ENCODE assay signal across 18 mouse cellular contexts in the genomic region with DNA sequence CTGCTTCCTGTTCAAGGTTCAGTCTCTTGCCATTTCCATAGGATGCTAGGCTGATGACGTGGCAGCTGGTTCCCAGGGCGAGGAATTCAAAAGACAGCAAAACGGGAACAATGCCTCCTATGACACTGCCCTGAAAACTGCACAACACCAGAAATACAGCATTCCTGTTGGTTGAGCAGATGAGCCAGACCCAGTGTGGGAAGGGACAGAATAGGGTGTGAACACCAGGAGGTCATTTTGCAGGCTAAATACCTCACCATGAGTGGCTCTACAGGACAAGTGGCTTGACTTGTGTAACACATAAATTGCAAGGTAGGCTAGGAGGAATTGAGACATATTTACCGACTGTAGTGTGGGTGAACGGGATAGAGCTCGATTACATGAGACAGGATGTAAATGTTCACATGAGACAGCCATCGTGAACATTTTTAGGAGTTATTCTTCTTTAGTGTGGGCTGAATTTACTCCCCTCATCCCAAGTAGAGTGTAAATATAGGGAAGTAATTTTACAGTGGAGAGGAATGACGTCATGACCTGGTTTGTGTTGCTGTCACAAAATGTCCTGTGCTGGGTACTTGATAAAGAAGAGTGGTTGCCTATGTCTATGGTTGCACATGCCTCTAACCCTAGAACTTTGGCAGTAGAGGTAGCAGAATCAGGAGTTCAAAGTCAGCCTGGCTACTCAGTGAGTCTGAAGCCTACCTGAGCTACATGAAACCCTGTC.
DNase-seq lines count a peak whose midpoint lies in the region; ATAC-seq lines count a peak whose summit lies in the region.
"Had no signal": no experiment of that assay in that cellular context is flagged by ENCODE, and none has a peak within 500 bp of the region (broad histone marks: within the 10 kb centered on the region; RNA-seq: fewer than 3 reads in every experiment).

No protein-coding gene starts in this region.

- H3K4me3 ChIP-seq in liver, embryonic 16.5 days (ENCODE audit: low read depth, low read length): no peak overlapping the region
- H3K4me3 ChIP-seq: embryonic facial prominence, embryonic 15.5 days; forebrain, embryonic 13.5 days; limb, embryonic 10.5 days; neural tube, embryonic 12.5 days had no signal

- ATAC-seq in liver, embryonic 16.5 days (ENCODE audit: low read depth): no peak
- ATAC-seq in megakaryocyte, adult 5-6 weeks (ENCODE audit: poor library complexity, severe bottlenecking): peak; percentile 35
- ATAC-seq: forebrain, embryonic 13.5 days; hindbrain, embryonic 16.5 days had no signal

- WGBS in liver, embryonic 16.5 days (ENCODE audit: insufficient replicate concordance): 69% methylated on average over 8 of the region's 8 CpGs

- H3K4me2 ChIP-seq in liver, embryonic 16.5 days (ENCODE audit: low read depth, low read length): no peak overlapping the region
- H3K4me2 ChIP-seq: embryonic facial prominence, embryonic 15.5 days; forebrain, embryonic 13.5 days; neural tube, embryonic 12.5 days had no signal

- peaks cover 40% of the 10 kb centered on the region for H3K4me1 ChIP-seq in liver, embryonic 16.5 days (ENCODE audit: control insufficient read depth, low read depth, low read length)
- H3K4me1 ChIP-seq: embryonic facial prominence, embryonic 15.5 days; forebrain, embryonic 13.5 days; limb, embryonic 10.5 days; neural tube, embryonic 12.5 days had no signal

- H3K9ac ChIP-seq in liver, embryonic 16.5 days (ENCODE audit: low read depth, low read length): no peak overlapping the region
- H3K9ac ChIP-seq: embryonic facial prominence, embryonic 15.5 days; forebrain, embryonic 13.5 days; neural tube, embryonic 12.5 days had no signal

- no peaks in the 10 kb centered on the region for H3K36me3 ChIP-seq in liver, embryonic 16.5 days (ENCODE audit: control insufficient read depth, insufficient read depth)
- H3K36me3 ChIP-seq: embryonic facial prominence, embryonic 15.5 days; limb, embryonic 10.5 days; neural tube, embryonic 12.5 days had no signal

- DNase-seq in adrenal gland, postnatal 14 days: peak; percentile 0
- DNase-seq in adrenal gland, adult 2 months: no peak
- peak; percentile 48 for DNase-seq in NIH3T3 (ENCODE audit: low read depth)
- no peak for DNase-seq in kidney, adult 8-10 months
- DNase-seq in right cerebral cortex, postnatal 4 days: no peak
- DNase-seq in gastrocnemius, adult 18-20 months (ENCODE audit: low spot score): no peak
- DNase-seq: cerebellum, adult 2 months; kidney, adult 18-20 months; kidney, postnatal 25 days; thymus, adult 2 months had no signal

- H3K27ac ChIP-seq in liver, embryonic 16.5 days (ENCODE audit: low read length): peak overlapping the region; percentile 6; the same call in 1 of the 2 replicates
- H3K27ac ChIP-seq: embryonic facial prominence, embryonic 15.5 days; forebrain, embryonic 13.5 days; limb, embryonic 10.5 days; neural tube, embryonic 12.5 days had no signal

- H3K27me3 ChIP-seq in liver, embryonic 16.5 days (ENCODE audit: control insufficient read depth, insufficient read depth, low read depth, low read length): no peaks in the 10 kb centered on the region
- H3K27me3 ChIP-seq: CH12.LX; embryonic facial prominence, embryonic 15.5 days; forebrain, embryonic 13.5 days; neural tube, embryonic 12.5 days had no signal

- no peaks in the 10 kb centered on the region for H3K9me3 ChIP-seq in liver, embryonic 16.5 days (replicated peaks; ENCODE audit: control insufficient read depth, low read length)
- H3K9me3 ChIP-seq: embryonic facial prominence, embryonic 15.5 days; forebrain, embryonic 13.5 days; limb, embryonic 10.5 days; neural tube, embryonic 12.5 days had no signal

Comparison
In these comparisons a context has a peak if more than half of its experiments do, and no peak if none do; other contexts are left out.
1. DNase-seq: peak in adrenal gland, postnatal 14 days (single experiment) and NIH3T3 (single experiment); none in adrenal gland, adult 2 months (single experiment), kidney, adult 8-10 months (0 of 2), right cerebral cortex, postnatal 4 days (single experiment) and gastrocnemius, adult 18-20 months (single experiment).